Mouse (Mus musculus) G1E (cell line): Measurements from ENCODE around the gene Marf1.

ENCODE experiments used
- CTCF ChIP-seq: IDR thresholded peaks from 2 replicates; pipeline ENCODE4 v1.5.1; 2012; ENCODE audit warnings: low read depth, low read length, inconsistent platforms, mixed read lengths
- GATA1 ChIP-seq: IDR thresholded peaks from 2 replicates; pipeline ENCODE4 v1.6.1; 2012; ENCODE audit warnings: borderline replicate concordance, low read length, inconsistent platforms, mixed read lengths
- POLR2AphosphoS5 ChIP-seq: IDR thresholded peaks from 2 replicates; pipeline ENCODE4 v1.6.1; 2012; ENCODE audit warnings: low read depth, low read length, inconsistent platforms; ENCODE audit not compliant: insufficient replicate concordance

GRCm38 (mm10) chr16:14139106-14139505 lies 24.0 kb downstream of the Marf1 start:
- no peak for TF ChIP-seq POLR2AphosphoS5
- no peak for TF ChIP-seq CTCF
- TF ChIP-seq GATA1, result no peak
